Mouse (Mus musculus) urinary bladder, postnatal 25 days (tissue): ENCODE measurements around the gene Cmtm7.

Source experiments
- DNase-seq: peaks from one replicate; pipeline ENCODE4 v3.0.0; 2022; ENCODE audit warnings: low spot score

Gene Cmtm7

DNA sequence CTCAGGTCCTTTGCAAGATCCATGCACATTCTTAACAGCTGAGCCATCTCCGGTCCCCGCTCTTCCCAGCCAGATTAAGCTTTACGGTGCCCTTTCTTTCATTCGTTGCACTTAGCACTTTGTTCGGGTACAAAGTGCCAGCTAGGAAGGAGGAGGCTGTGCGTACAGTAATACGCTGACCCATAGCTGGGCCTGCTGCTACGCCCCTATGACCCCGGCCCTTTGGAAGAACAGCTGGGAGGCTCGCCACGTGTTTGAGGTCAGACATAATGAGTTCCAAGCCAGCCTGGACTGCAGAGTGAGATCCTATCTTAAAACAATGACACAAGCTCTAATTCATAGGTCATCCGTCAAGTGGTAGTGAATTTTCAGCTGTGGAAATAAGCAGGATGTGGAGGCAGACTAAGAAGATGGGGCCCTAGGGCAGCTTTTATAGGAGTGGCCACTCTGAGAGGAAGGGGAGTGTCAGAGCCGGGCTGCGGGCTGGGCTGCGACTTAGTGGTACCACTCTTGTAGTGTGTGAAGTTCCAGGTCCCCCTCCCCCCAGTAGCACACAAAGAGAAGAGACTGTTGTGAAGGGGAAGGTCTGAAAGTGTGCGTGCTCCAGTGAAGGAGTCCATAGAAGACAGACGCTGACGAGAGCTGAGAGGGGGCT is 64.9 kb downstream of the Cmtm7 start:
- DNase-seq: no peak

- no peak for DNase-seq
These were observed 68.2 kb downstream of the Cmtm7 start for GRCm38 (mm10) chr9:114713481-114713880.

- DNase-seq: no peak
These were observed 71.3 kb downstream of the Cmtm7 start for GRCm38 (mm10) chr9:114710345-114710744.

- DNase-seq: no peak
These were observed 73.9 kb downstream of the Cmtm7 start for GRCm38 (mm10) chr9:114707805-114708204.
